Mouse (Mus musculus) intestine, embryonic 15.5 days (tissue): ENCODE measurements around the gene Cdk2ap2. TPM values are rescaled to one million over a fixed set of nuclear protein-coding genes. Genes with fewer than 3 reads are reported as not detected.
"Not testable (repeated sequence)": the region's sequence is repeated elsewhere in the genome, so short reads cannot be mapped to it uniquely, and the experiment has no call there.

Experiments used
- ATAC-seq: fragments of 200-750 bp; cut with Nextera tagmentation; 2 replicates; pipeline ENCODE4 v1.8.0; 2017; ENCODE audit warnings: moderate TSS enrichment, moderate library complexity
- H3K27ac ChIP-seq: fragments of 300-500 bp; sonication (generic); 2 replicates; pipeline ENCODE4 v1.5.1; 2015; ENCODE audit warnings: mild to moderate bottlenecking, inconsistent platforms
- H3K27me3 ChIP-seq: fragments of 300-500 bp; sonication (generic); replicated peaks from 2 replicates; pipeline ENCODE4 v1.6.1; 2015; ENCODE audit warnings: inconsistent platforms
- H3K36me3 ChIP-seq: fragments of 300-500 bp; sonication (generic); 2 replicates; pipeline ENCODE4 v1.6.1; 2015; ENCODE audit warnings: inconsistent platforms
- H3K4me1 ChIP-seq: fragments of 300-500 bp; sonication (generic); replicated peaks from 2 replicates; pipeline ENCODE4 v1.6.1; 2015; ENCODE audit warnings: inconsistent platforms
- H3K4me2 ChIP-seq: fragments of 300-500 bp; sonication (generic); replicated peaks from 2 replicates; pipeline ENCODE4 v1.6.1; 2015; ENCODE audit warnings: mild to moderate bottlenecking, inconsistent platforms
- H3K4me3 ChIP-seq: fragments of 300-500 bp; sonication (generic); replicated peaks from 2 replicates; pipeline ENCODE4 v1.5.1; 2015; ENCODE audit warnings: inconsistent platforms
- H3K9ac ChIP-seq: fragments of 300-500 bp; sonication (generic); 2 replicates; pipeline ENCODE4 v1.6.1; 2015; ENCODE audit warnings: inconsistent platforms
- H3K9me3 ChIP-seq: fragments of 300-500 bp; sonication (generic); 2 replicates; pipeline ENCODE4 v1.6.1; 2016; ENCODE audit warnings: inconsistent platforms
- WGBS: fragments of 180-500 bp; shearing (Covaris S2); methylation state at CpG from one replicate; pipeline ENCODE4 v1.1.7; 2015; 5-methylcytosine and 5-hydroxymethylcytosine counted together
- polyA plus RNA-seq: library from polyadenylated mRNA; unstranded; fragments of >200 nt; fragmentation: Nextera tagmentation; extraction: Ambion mirVana; gene quantifications from 2 replicates; pipeline ENCODE4 v1.2.1, GENCODE M21; 2015

The Cdk2ap2 gene
- polyA plus RNA-seq, 1 experiment from 2014 or later = 127 TPM

DNA sequence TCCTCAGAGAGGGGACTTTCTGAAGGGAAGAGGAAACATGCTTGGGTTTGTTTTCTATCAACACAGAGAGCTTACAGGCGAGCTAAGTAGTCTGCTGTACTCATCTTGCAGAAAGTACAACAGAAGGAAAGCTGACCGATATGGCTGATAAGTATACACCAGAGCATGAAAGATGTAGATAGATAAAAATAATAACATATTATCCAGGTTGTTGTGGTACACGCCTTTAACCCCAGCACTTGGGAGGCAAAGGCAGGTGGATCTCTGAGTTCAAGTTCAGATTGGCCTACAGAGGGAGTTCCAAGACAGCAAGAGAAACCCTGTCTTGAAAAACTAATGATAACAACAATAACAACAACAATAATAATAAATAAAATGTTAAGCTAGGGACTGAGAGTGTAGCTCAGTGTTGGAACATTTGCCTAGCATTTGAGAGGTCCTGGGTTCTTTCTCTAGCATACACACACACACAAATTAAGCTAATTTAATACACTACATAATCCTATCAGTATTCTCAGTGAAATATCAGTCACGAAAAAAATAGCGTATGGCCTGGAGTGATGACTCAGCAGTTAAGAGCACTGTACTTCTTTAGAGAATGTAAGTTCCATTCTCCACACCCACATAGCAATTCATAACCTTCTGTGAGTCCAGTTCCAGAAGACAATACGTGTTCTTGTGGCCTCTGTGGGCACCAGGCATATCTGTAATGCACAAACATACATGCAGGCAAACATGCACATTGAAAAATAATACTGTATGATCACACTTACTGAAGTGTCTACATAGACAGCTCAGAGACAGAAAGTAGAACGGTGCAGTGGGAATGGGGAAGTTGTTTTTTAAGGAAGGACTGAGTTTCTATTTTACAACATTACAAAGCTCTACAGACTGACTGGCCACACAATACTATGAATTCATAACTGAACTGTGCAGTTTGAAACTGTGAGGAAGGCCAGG lies 25.7 kb downstream of the Cdk2ap2 start:
- H3K4me3 ChIP-seq = no peak overlapping the region
- no peak overlapping the region for H3K27ac ChIP-seq
- no peak overlapping the region for H3K4me2 ChIP-seq
- no peaks in the 10 kb centered on the region for H3K27me3 ChIP-seq
- peaks cover 21% of the 10 kb centered on the region for H3K4me1 ChIP-seq
- ATAC-seq = no peak
- H3K9me3 ChIP-seq = no peaks in the 10 kb centered on the region
- WGBS = 81% methylated on average over 7 of the region's 7 CpGs
- no peak overlapping the region for H3K9ac ChIP-seq
- H3K36me3 ChIP-seq = peaks cover 3% of the 10 kb centered on the region; the same call in 1 of the 2 replicates

DNA sequence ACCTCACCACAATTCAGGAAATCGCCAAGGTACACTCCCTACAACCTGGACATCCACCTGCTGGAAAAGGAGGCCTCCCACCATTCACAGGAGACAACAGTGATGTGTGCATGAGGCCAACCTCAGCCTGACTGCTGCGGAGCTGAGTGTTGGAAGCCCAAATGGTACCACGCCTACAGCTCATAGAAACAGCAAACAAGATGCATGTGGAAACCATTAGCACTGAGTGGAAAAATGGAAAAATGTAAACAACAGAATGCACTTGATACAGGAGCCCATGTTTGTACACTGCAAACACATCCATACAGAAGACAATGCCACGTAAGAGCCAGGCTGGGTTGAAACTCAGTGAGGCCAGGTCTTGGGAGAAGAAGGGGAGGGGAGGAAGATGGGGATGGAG lies 27.4 kb downstream of the Cdk2ap2 start:
- Histone ChIP-seq H3K4me2 (no peak overlapping the region), H3K9ac (no peak overlapping the region), H3K9me3 (no peaks in the 10 kb centered on the region), H3K4me3 (no peak overlapping the region), H3K27ac (no peak overlapping the region), H3K27me3 (no peaks in the 10 kb centered on the region), H3K4me1 (peaks cover 21% of the 10 kb centered on the region), H3K36me3 (peaks cover 3% of the 10 kb centered on the region; the same call in 1 of the 2 replicates)
- ATAC-seq = no peak
- WGBS = 70% methylated on average over 4 of the region's 4 CpGs

DNA sequence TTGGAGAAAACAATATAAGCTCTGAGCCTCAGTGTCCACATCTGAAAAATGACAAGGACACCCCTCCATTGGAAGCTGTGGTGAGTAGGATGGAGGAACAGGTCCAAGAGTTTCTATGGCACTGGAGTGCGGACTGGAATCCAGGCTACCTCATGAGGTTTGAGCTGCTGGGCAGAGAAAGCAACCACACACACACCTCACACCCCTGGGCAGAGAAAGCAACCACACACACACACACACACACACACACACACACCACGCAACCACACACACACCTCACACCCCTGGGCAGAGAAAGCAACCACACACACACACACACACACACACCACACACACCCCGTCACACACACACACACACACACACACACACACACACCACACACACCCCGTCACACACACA lies 28.3 kb downstream of the Cdk2ap2 start:
- H3K9ac ChIP-seq, H3K27ac ChIP-seq: not testable (repeated sequence)
- WGBS = 14% methylated on average over 2 of the region's 4 CpGs

DNA sequence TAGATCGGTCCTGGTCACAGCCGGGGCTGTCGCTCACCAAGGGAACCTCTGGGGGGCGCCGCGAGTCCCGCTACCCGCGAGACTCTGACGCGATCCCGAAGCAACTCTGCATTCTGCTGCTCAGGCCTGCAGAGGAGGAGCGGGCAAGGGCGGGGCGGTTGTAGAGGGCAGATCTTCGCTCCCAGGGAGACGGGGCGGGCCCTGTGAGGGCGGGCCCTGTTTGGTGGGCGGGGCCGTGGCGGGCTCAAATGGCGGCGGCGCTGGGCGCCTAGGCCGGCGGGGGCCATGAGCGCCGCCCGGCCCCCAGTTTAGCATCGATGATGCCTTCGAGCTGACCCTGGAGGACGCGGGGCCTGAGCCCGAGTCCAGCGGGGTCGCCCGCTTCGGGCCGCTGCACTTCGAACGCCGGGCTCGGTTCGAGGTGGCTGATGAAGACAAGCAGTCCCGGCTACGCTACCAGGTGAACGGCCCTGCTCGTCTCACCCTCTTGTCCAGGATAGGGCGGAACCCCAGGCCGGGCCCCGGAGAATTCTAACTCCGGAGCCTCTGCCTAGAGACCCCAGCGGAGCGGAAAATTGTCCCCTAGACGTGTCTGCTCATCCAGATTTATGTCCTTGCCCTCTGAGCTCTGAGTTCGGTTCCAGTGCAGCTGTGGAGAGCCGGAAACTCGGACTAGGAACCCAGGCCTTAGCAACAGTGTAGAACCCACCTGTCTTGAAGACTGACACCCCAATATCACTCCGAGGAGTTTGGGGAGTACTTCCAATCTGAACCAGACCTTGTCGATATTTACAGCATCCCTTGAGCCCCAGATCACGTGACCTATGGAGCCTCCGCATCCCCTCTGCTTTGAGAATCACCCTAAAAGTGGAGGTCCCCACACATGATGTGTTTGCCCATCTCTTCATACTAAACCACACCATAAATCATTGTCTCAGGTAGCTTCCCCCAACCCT lies 29.0 kb downstream of the Cdk2ap2 start, which contains the start of gene Aip:
Aip (minus strand) TSS at position 118 of the 956 bp plus-strand sequence.
- H3K9ac ChIP-seq = peak within 1 kb of the TSS; percentile 89
- WGBS = under 1% methylated on average over 64 of the region's 64 CpGs
- H3K4me2 ChIP-seq = peak within 1 kb of the TSS; percentile 74
- H3K27ac ChIP-seq = peak within 1 kb of the TSS; percentile 58
- peaks cover 11% of the 10 kb centered on the region for H3K4me1 ChIP-seq
- ATAC-seq = peak; percentile 95
- peak within 1 kb of the TSS; percentile 81 for H3K4me3 ChIP-seq
- H3K36me3 ChIP-seq = peaks cover 8% of the 10 kb centered on the region; the same call in 1 of the 2 replicates
- no peaks in the 10 kb centered on the region for H3K9me3 ChIP-seq
- H3K27me3 ChIP-seq = no peaks in the 10 kb centered on the region

More for the DNA sequence above, 28.3 kb downstream of the Cdk2ap2 start:
- peaks cover 18% of the 10 kb centered on the region for H3K4me1 ChIP-seq
- ATAC-seq = peak; percentile 18
- H3K4me3 ChIP-seq = peak overlapping the region; percentile 81
- peak overlapping the region; percentile 74 for H3K4me2 ChIP-seq
- not testable (repeated sequence) for H3K27me3 ChIP-seq, H3K9me3 ChIP-seq, H3K36me3 ChIP-seq

DNA sequence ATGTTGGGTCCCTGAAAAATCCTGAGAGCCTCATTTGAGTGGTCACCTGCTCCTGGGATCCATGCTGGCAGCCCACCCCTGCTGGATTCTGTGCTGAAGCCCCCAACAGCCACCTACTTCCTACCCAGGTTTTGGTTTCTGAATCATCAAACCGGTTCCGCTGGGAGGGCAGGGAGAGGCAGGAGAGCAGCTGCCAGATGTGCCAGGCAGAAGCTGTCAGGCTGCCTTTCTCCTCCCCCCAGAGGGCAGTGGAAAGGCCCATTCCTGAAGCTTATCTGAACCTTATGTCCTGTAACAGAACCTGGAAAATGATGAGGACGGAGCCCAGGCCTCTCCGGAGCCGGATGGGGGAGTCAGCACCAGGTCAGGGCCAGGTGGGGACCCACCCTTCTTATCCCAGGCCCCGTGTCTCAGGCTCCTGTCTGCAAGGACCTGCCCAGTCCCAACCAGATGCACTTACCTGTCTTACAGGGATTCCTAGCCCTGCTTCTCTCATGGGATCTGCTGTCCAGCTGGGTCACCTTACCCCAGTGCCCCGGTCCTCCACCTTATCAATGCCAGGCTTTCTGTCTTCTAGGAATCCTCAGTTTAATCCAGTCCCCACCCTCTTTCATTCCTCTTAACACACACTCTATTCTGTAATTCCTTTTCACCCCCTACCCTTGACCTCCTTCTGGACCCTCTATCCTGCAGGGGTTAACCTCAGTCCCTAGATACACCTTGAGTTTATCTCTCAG lies 29.9 kb downstream of the Cdk2ap2 start:
- 53% methylated on average over 7 of the region's 7 CpGs for WGBS
- no peaks in the 10 kb centered on the region for H3K9me3 ChIP-seq
- H3K27me3 ChIP-seq = no peaks in the 10 kb centered on the region
- peak overlapping the region; percentile 74 for H3K4me2 ChIP-seq
- H3K4me3 ChIP-seq = peak overlapping the region; percentile 81
- H3K4me1 ChIP-seq = peaks cover 8% of the 10 kb centered on the region
- H3K9ac ChIP-seq = peak overlapping the region; percentile 89
- H3K27ac ChIP-seq = no peak overlapping the region
- no peak for ATAC-seq
- H3K36me3 ChIP-seq = peaks cover 10% of the 10 kb centered on the region

DNA sequence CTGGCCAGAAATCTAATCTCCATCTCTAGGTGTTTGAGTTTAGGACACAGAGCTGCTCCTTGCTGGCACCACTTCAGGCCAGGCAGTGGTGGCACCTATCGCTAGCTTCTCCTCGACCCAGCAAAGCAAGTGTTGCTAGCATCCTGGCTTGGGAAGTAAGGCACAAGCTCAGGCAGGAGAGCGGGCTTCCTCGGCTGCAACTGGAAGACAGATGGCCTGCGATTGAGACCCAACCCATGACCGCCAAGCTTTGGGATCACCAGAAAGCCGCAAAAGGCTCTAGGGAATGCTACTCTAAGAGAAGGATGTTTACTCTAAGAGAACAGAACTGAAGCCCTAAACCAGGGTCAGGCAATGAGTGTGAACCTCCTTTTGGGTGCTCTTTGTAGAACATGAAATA lies 32.5 kb downstream of the Cdk2ap2 start:
- H3K4me1 ChIP-seq = peaks cover 8% of the 10 kb centered on the region
- 92% methylated on average over 7 of the region's 7 CpGs for WGBS
- no peak overlapping the region for H3K4me3 ChIP-seq
- H3K36me3 ChIP-seq = peaks cover 20% of the 10 kb centered on the region
- no peaks in the 10 kb centered on the region for H3K9me3 ChIP-seq
- no peak overlapping the region for H3K9ac ChIP-seq
- no peak for ATAC-seq
- no peaks in the 10 kb centered on the region for H3K27me3 ChIP-seq
- no peak overlapping the region for H3K4me2 ChIP-seq
- H3K27ac ChIP-seq = no peak overlapping the region

DNA sequence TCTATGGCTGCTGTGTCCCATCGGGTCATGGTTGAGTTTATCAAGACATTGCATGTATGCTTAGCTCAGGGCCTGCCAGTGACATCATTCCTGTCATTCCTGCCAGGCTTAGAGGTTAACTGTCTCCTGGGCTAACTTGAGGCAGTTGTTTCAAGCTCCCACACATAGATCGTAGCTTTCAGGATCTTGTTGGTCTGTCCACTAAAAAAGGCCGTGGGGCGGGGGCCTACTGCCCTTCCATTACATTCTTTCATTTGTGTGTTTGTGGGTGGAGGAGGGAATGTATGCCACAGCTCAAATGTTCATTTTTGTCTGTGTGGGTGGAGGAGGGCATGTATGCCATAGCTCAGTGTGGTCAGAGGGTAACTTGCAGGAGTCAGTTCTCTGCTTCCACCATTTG lies 33.1 kb downstream of the Cdk2ap2 start:
- Histone ChIP-seq H3K9ac (no peak overlapping the region), H3K36me3 (peaks cover 20% of the 10 kb centered on the region), H3K27ac (no peak overlapping the region), H3K4me1 (peaks cover 8% of the 10 kb centered on the region), H3K27me3 (no peaks in the 10 kb centered on the region), H3K4me3 (no peak overlapping the region), H3K9me3 (no peaks in the 10 kb centered on the region), H3K4me2 (no peak overlapping the region)
- 92% methylated on average over 4 of the region's 4 CpGs for WGBS
- no peak for ATAC-seq

DNA sequence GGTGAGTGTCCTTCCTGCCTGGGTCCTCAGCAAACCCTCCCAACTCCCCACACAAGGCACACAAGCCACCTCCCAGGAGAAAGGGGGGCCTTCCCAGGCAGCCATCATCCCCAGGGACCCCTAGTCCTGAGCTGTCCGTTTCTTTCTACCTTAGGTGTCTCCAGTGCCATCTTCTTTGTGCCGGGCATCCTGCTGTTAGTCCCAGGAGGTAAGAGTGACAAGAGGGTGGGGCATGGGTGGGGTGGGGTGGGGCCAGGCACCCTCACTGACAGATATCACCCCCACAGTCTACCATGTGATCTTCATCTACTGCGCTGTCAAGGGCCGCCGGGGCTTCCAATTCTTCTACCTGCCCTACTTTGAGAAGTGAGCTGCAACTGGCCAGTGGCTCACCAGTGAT lies 34.1 kb downstream of the Cdk2ap2 start:
- WGBS = 91% methylated on average over 5 of the region's 5 CpGs
- Histone ChIP-seq H3K4me2 (no peak overlapping the region), H3K4me3 (no peak overlapping the region), H3K9me3 (no peaks in the 10 kb centered on the region), H3K27ac (no peak overlapping the region), H3K4me1 (peaks cover 8% of the 10 kb centered on the region), H3K36me3 (peaks cover 20% of the 10 kb centered on the region), H3K9ac (no peak overlapping the region), H3K27me3 (no peaks in the 10 kb centered on the region)
- no peak for ATAC-seq

DNA sequence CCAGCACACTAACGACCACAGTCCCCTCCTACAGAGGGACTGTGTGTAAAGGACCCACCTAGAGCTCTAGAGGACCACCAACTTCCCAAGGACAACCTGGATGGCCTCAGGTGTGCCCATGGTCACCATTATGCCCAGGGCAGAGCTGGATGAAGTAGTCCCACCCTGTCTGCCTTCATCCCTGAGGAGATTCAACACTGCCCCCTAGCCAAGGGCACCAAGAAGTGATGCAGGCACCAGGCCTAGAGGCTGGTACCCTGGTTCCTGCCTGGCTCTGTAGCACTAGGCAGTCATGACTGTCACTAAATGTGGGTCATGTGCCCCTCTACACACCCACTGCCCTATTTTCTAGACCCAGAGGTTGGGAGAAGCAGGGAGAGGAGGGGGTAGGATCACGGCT lies 34.8 kb downstream of the Cdk2ap2 start:
- WGBS = 85% methylated on average over 2 of the region's 2 CpGs

DNA sequence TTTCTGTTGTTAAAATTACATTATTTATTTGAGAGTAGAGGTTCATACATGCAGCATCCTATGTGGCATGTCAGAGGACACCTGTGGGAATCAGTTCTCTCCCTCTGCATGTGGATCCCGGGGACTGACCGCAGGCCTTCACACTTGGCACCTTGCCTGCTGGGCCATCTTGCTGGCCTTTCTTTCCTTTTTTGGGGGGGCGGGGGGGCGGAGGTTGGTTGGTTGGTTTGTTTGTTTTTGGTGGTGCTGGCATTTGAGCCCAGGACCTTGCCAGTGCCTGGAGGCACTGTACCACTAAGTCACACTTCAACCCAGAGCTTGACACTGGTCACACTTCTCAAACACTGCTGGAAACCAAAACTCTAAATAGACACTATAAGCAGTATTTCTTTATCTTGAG lies 37.4 kb downstream of the Cdk2ap2 start:
- no peak overlapping the region for H3K4me3 ChIP-seq
- ATAC-seq = no peak
- H3K36me3 ChIP-seq = peaks cover 17% of the 10 kb centered on the region
- H3K4me2 ChIP-seq = no peak overlapping the region
- no peaks in the 10 kb centered on the region for H3K27me3 ChIP-seq
- H3K9ac ChIP-seq = no peak overlapping the region
- WGBS = 97% methylated on average over 4 of the region's 4 CpGs
- H3K9me3 ChIP-seq = no peaks in the 10 kb centered on the region
- H3K4me1 ChIP-seq = no peaks in the 10 kb centered on the region
- no peak overlapping the region for H3K27ac ChIP-seq

More for the DNA sequence above, 34.8 kb downstream of the Cdk2ap2 start:
- Histone ChIP-seq H3K9me3 (no peaks in the 10 kb centered on the region), H3K9ac (no peak overlapping the region), H3K4me2 (no peak overlapping the region), H3K27me3 (no peaks in the 10 kb centered on the region), H3K4me1 (peaks cover 4% of the 10 kb centered on the region), H3K4me3 (no peak overlapping the region), H3K27ac (no peak overlapping the region), H3K36me3 (peaks cover 20% of the 10 kb centered on the region)
- ATAC-seq = no peak

DNA sequence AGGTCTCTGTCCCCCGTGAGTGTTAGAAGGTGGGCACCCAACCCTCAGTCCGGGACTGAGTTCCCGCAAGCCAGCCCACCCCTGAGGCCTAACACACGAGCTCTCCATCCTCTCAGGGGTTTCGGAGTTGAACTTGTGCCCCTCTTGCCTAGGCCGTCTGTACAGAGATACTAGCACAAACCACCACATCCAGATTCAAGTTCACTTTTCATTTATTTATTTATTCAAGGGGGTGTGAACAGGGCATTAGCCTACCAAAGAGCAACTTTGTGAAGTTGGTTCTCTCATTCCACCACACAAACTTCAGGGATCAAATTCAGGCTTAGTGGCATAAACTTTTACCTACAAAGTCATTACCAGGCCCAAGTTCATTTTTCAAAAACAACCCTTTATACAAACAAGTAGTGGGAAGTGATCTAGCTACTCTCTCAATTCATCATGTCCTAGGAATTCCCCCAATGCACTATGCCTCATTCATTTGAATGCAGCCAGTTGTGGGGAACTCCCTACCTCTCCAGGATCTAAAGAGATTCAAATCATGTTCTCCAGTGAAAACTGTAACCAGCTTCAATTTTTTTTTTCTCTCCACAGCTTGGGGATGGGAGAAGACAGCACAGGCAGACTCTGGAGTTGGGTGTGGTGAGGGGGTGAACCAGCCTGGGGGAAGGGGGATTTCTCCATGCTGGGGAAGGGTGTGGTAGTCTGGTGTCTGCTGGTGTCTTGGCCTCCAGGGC lies 38.4 kb downstream of the Cdk2ap2 start:
- not testable (repeated sequence) for H3K4me2 ChIP-seq, H3K4me1 ChIP-seq, H3K27ac ChIP-seq, ATAC-seq, H3K4me3 ChIP-seq, H3K9ac ChIP-seq, H3K27me3 ChIP-seq, H3K9me3 ChIP-seq
- peaks cover 12% of the 10 kb centered on the region for H3K36me3 ChIP-seq
- 83% methylated on average over 6 of the region's 6 CpGs for WGBS
